Mouse (Mus musculus) stomach, postnatal 0 days (tissue): ENCODE results near the gene T2. TPM values are rescaled to one million over a fixed set of nuclear protein-coding genes. Genes with fewer than 3 reads are reported as not detected.

Source experiments
- ATAC-seq: fragments of 200-750 bp; cut with Nextera tagmentation; 2 replicates; pipeline ENCODE4 v1.8.0; 2017; ENCODE audit not compliant: low FRiP score, low TSS enrichment
- DNase-seq: peaks from one replicate; pipeline ENCODE4 v3.0.0-alpha.2; 2016; ENCODE audit warnings: low spot score
- H3K27ac ChIP-seq: fragments of 300-500 bp; sonication (generic); replicated peaks from 2 replicates; pipeline ENCODE4 v1.5.1; 2014; ENCODE audit warnings: mild to moderate bottlenecking, control low read depth
- H3K27me3 ChIP-seq: fragments of 300-500 bp; sonication (generic); 2 replicates; pipeline ENCODE4 v1.6.1; 2014; ENCODE audit warnings: low read length; ENCODE audit not compliant: control insufficient read depth, insufficient read depth
- H3K36me3 ChIP-seq: fragments of 300-500 bp; sonication (generic); 2 replicates; pipeline ENCODE4 v1.6.1; 2014; ENCODE audit warnings: low read length, mixed read lengths; ENCODE audit not compliant: control insufficient read depth, insufficient read depth
- H3K4me1 ChIP-seq: fragments of 300-500 bp; sonication (generic); replicated peaks from 2 replicates; pipeline ENCODE4 v1.6.1; 2014; ENCODE audit warnings: antibody characterized with exemption; ENCODE audit not compliant: control insufficient read depth, insufficient read depth
- H3K4me2 ChIP-seq: fragments of 300-500 bp; sonication (generic); replicated peaks from 2 replicates; pipeline ENCODE4 v1.6.1; 2014; ENCODE audit warnings: low read depth, mild to moderate bottlenecking, control low read depth, moderate library complexity
- H3K4me3 ChIP-seq: fragments of 300-500 bp; sonication (generic); 2 replicates; pipeline ENCODE4 v1.5.1; 2014; ENCODE audit warnings: low read depth, low read length, control low read depth
- H3K9ac ChIP-seq: fragments of 300-500 bp; sonication (generic); 2 replicates; pipeline ENCODE4 v1.6.1; 2014; ENCODE audit warnings: mild to moderate bottlenecking, low read length, control low read depth, mixed read lengths
- H3K9me3 ChIP-seq: fragments of 300-500 bp; sonication (generic); 2 replicates; pipeline ENCODE4 v1.6.1; 2016; ENCODE audit warnings: low read length; ENCODE audit not compliant: control insufficient read depth
- CTCF ChIP-seq: IDR thresholded peaks from 2 replicates; pipeline ENCODE4 v1.5.1; 2016; ENCODE audit warnings: antibody characterized with exemption, low read depth, mild to moderate bottlenecking, moderate library complexity
- EP300 ChIP-seq: optimal IDR thresholded peaks from 2 replicates; pipeline ENCODE3; 2016; ENCODE audit warnings: antibody characterized with exemption
- WGBS: fragments of 180-500 bp; shearing (Covaris S2); extraction: QIAGEN DNeasy Blood & Tissue Kit; methylation state at CpG from one replicate; pipeline ENCODE4 v1.1.7; 2014; 5-methylcytosine and 5-hydroxymethylcytosine counted together
- polyA plus RNA-seq: library from polyadenylated mRNA; unstranded; fragments of >200 nt; fragmentation: Nextera tagmentation; extraction: Ambion mirVana; gene quantifications from 2 replicates; pipeline ENCODE4 v1.2.1, GENCODE M21; 2015

The T2 gene
- polyA plus RNA-seq, 1 experiment from 2014 or later: 0.13 TPM

DNA sequence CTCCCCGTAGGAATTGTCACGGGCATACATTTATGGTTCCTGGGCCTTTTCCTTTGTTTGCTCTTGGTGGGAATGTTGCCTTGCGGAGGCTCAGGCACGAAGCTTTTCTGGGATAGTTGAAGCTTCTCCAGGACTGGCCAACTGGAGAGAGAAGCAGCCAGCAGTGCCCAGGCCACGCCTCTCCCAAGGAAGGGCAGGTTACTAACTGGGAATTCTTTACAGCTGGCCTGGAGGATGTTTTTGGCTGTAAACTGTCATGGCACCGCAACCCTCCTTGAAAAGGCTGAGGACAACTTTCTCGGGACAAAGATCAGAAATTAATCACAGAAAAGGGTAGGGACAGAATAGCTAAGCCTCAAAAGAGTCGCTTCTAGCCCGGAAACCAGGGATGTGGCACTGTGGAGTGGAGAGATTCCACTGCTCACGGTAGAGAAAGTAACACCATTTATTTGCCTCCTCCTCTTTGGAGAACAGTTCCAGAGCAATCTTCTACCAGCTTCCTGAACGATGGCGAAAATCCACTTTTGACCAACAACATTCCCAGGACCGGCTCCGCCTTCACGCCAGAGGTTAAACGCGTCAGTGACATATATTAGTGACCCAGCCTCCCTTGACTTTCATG is 76.5 kb downstream of the T2 start:
- no peaks in the 10 kb centered on the region for H3K36me3 ChIP-seq
- H3K9me3 ChIP-seq: no peaks in the 10 kb centered on the region
- ATAC-seq (no peak), DNase-seq (no peak)
- WGBS: 4% methylated on average over 17 of the region's 17 CpGs
- no peaks in the 10 kb centered on the region for H3K4me1 ChIP-seq
- no peak overlapping the region for H3K27ac ChIP-seq
- H3K27me3 ChIP-seq: peaks cover 24% of the 10 kb centered on the region
- no peak overlapping the region for H3K4me3 ChIP-seq
- H3K9ac ChIP-seq: no peak overlapping the region
- no peak for TF ChIP-seq CTCF
- no peak for TF ChIP-seq EP300
- H3K4me2 ChIP-seq: no peak overlapping the region

DNA sequence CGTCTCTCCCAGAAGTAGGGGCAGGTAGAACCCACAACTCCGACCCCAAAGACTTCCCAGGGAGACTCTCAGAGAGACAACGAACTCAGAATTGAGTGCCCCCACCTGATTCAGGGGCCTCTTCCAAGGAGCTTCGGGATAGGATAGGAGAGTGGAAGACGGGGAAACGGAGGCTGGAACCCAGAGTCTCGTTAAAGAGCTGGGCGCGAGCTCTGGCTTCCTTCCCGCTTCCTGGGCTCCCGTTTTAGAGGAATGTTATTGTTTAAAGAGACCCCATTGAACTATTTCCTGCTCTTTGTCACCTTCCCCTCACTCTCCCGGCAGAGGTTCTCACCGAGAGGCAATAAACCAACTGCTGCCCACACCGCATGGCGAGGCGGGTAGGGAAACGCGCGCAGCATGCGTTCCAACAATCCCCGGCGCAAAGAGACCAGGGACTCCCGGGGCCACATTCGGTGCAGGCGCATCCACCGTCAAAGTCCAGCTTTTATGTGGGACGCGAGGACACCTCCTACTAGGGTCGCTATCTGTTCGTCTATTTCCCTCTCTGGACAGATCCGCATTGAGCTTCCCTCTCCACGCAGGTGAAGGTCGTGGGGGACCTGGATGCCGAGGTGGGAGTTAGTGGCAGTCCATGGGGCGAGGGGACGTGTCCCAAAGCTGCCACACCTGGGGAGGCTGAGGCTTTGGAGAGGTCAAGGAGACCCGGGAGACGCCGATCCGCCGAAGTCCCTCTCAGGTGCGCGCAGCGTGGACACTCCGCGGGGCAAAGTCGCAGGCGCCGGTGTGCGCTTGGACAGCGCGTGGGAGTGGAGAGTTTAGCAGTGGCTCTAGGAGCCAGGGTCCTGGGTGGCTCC is 77.6 kb downstream of the T2 start:
- Histone ChIP-seq H3K9me3 (no peaks in the 10 kb centered on the region), H3K4me2 (0 out of 2 replicates have a peak overlapping the region, but pooled peaks have one; percentile 27), H3K4me3 (0 out of 2 replicates have a peak overlapping the region, but pooled peaks have one; percentile 12), H3K9ac (no peak overlapping the region), H3K27ac (no peak overlapping the region), H3K27me3 (peaks cover 24% of the 10 kb centered on the region), H3K4me1 (no peaks in the 10 kb centered on the region), H3K36me3 (no peaks in the 10 kb centered on the region)
- DNase-seq (no peak), ATAC-seq (no peak; the same call in 1 of the 2 replicates)
- no peak for TF ChIP-seq CTCF
- no peak for TF ChIP-seq EP300
- under 1% methylated on average over 52 of the region's 52 CpGs for WGBS

DNA sequence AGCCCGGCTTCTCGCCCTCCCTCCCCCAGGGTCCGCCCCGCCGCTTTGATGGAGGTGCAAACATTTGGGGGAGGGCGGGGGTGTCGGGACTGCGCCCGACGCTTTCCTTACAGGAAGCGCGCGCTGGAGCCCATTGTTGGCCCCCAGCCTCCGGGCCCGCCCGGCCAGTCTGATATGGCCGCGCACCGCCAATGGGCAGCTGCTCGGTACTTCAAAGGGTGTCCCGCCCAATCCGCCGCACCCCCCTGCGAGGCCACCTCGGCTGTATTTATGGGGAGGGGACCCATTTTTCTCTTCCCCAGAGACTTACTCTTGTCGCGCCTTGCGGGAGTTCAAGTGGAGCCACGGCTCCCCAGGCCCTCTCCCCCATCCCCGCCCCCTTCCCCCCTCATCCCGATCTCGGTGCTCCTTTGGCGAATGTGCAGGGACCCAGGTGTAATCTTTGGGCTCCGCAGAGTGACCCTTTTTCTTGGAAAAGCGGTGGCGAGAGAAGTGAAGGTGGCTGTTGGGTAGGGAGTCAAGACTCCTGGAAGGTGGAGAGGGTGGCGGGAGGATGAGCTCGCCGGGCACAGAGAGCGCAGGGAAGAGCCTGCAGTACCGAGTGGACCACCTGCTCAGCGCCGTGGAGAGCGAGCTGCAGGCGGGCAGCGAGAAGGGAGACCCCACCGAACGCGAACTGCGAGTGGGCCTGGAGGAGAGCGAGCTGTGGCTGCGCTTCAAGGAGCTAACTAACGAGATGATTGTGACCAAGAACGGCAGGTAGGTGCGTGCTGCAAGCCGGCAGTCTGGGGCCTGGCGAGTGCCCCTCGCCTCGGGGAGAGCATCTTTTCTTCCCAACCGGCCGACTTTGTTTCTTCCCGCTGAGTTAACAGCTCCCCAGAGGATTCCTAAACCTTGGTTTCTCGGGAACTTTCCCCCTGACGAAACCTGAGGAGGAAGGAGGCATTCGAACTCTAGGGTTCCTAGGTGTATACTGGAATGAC is 78.5 kb downstream of the T2 start, which contains the start of gene T:
T (plus strand) TSS at position 446 of the 983 bp plus-strand sequence.
- no peak for TF ChIP-seq EP300
- TF ChIP-seq CTCF: no peak
- under 1% methylated on average over 62 of the region's 65 CpGs for WGBS
- no peaks in the 10 kb centered on the region for H3K4me1 ChIP-seq
- no peak within 1 kb of the TSS for H3K9ac ChIP-seq
- no peak for ATAC-seq
- H3K27ac ChIP-seq: no peak within 1 kb of the TSS
- H3K4me2 ChIP-seq: peak within 1 kb of the TSS; percentile 27; the same call in 1 of the 2 replicates
- no peaks in the 10 kb centered on the region for H3K36me3 ChIP-seq
- H3K27me3 ChIP-seq: peaks cover 24% of the 10 kb centered on the region
- DNase-seq: no peak
- H3K4me3 ChIP-seq: 0 out of 2 replicates have a peak within 1 kb of the TSS, but pooled peaks have one; percentile 12
- no peaks in the 10 kb centered on the region for H3K9me3 ChIP-seq

DNA sequence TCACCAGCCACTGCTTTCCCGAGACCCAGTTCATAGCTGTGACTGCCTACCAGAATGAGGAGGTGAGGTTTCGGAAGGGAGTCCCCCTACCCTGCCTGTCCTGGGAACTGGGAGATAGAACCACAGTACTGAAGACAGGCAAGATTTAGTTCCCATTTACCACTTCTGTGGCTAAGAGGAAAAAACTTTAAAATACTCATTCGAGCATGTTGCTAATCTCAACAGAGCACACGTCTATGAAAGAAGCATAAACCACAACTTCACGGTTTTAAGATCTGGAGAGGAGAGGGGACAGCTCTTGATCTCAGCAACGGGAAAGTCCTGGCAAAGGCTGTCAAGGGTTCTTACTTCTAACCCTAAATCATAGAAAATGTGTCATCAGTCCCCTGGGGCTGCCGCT is 80.4 kb downstream of the T2 start:
- Histone ChIP-seq H3K9ac (no peak overlapping the region), H3K27me3 (peaks cover 20% of the 10 kb centered on the region), H3K9me3 (no peaks in the 10 kb centered on the region), H3K27ac (no peak overlapping the region), H3K4me2 (no peak overlapping the region), H3K4me3 (no peak overlapping the region), H3K36me3 (no peaks in the 10 kb centered on the region), H3K4me1 (no peaks in the 10 kb centered on the region)
- DNase-seq (no peak), ATAC-seq (no peak)
- TF ChIP-seq CTCF: no peak
- TF ChIP-seq EP300: no peak
- 58% methylated on average over 7 of the region's 7 CpGs for WGBS

DNA sequence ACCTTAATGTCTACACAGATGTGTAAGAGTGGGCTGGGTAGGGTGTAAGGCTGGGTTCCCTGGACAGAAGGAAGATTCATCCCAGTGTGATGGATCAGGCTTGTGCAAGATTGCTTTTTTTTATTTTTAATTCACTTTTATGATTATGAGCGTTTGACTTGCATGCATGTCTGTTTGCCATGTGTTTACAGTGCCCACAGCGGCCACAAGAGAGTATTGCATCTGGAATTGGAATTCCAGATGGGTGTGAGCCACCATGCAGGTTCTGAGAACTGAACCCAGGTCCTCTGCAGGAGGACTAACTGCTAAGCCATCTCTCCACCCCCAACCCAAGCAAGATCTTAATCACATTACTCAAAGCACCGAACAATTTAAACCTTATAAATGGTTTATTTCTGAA is 88.3 kb downstream of the T2 start:
- no peaks in the 10 kb centered on the region for H3K9me3 ChIP-seq
- WGBS: 59% methylated on average over 3 of the region's 3 CpGs
- no peaks in the 10 kb centered on the region for H3K36me3 ChIP-seq
- H3K4me3 ChIP-seq: no peak overlapping the region
- ATAC-seq: no peak
- H3K9ac ChIP-seq: no peak overlapping the region
- no peaks in the 10 kb centered on the region for H3K4me1 ChIP-seq
- H3K27me3 ChIP-seq: no peaks in the 10 kb centered on the region
- DNase-seq: no peak
- no peak overlapping the region for H3K4me2 ChIP-seq
- no peak for TF ChIP-seq EP300
- TF ChIP-seq CTCF: peak; percentile 50
- no peak overlapping the region for H3K27ac ChIP-seq
